Mouse (Mus musculus) heart, adult 11 months (tissue): ENCODE measurements around the gene Slco1b2.
A peak's percentile ranks its signal among the peaks of the same experiment; 100 is the strongest.
"Not testable (repeated sequence)": the region's sequence is repeated elsewhere in the genome, so short reads cannot be mapped to it uniquely, and the experiment has no call there.

Experiments
- DNase-seq: peaks from one replicate; pipeline ENCODE4 v3.0.0; 2022

The Slco1b2 gene

DNA sequence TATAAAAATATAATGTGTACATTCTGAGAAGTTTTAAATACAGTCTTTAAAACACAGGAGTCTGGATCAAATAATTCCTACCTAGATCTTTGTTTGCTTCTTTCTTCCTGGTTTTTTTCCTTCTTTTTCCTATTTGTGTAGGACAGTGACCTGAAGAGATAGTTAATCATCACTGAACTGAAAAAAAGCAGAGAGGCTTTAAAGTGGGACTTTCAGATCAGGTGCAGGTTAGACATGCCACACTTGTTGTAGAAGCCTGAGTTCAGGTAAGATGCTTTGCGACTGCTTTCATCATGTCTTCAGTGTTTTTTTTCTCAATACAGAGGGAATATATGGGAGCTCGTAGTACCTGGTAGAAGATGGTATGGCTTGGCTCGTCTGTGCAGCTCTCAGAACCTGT is at the start of gene Slco1b2:
Gene Slco1b2, plus strand, starts transcription at position 228 of the 400 bp plus-strand sequence.
- DNase-seq = no peak

GRCm38 (mm10) chr6:141584791-141585403 is 44.4 kb upstream of the Slco1b2 start:
- no peak for DNase-seq

GRCm38 (mm10) chr6:141590002-141590401 is 39.3 kb upstream of the Slco1b2 start:
- DNase-seq = no peak

DNA sequence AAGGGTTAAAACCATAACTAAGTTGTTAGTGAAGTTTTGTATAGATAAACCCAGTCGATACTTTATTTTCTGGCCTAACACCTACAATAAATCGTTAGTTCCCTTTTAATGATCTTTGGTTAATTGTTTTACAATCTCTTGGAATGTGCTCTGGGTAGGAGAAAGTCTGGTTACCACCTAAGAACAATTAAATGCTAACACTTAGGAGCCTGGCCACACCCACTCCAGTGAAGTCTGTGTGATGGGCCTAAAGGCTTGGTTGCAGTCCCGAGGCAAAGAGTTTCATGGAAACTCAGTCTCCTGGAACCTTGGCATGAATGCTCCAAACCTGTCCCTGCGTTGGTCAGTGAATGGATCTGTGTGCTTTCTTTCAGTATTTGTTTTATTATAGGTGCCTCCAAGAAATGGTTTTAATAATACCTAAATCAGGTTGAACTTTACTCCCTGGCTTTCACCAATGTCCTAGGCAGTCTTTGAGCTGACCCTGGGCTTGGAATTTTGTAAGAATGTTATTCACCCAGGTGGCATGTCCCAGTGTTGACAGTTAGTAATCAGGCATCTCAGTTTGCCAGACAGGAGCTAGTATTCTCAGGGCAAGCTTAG is 38.6 kb upstream of the Slco1b2 start:
- not testable (repeated sequence) for DNase-seq

GRCm38 (mm10) chr6:141596081-141596480 is 33.2 kb upstream of the Slco1b2 start:
- no peak for DNase-seq

DNA sequence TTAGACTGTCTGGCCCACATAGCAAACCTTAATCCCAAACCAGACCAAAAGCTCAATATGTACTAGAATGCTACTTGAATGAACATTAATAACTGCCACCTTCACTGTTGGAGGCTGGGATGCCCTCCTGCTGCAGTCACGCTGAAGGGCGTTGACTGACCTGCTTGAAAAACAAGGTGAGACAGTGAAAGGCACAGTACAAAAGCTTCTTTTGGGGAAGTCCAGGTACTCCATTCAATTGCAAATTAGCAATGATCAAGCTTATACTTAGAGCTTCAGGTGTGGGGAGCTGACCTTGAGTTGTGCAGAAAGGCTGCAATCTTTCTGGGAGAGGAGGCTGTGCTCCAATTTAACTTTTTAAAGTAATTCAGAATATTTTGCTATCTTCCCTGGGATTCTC is 32.3 kb upstream of the Slco1b2 start:
- no peak for DNase-seq

- peak; percentile 58 for DNase-seq
Measured at GRCm38 (mm10) chr6:141600940-141601339, 28.4 kb upstream of the Slco1b2 start.

- no peak for DNase-seq
Measured at GRCm38 (mm10) chr6:141610702-141611260, 18.5 kb upstream of the Slco1b2 start.

DNA sequence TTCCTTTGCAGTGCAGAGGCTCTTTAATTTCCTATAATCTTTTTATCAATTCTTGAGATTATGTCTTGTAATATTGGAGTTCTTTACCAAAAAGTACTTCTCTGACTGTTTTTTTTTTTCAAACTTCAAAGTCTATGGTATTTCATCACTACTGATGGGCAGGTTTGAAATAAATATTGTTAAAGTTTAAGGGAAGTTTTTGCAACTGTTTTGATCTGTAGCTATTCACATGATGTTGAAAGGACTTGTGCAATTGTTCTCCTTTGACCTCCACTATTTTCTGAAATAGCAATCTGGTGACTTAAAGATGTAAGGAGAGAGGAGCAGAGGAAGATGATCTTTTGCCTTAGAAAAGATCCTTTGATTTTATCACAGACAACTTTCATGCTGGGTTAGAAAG is 15.3 kb upstream of the Slco1b2 start:
- DNase-seq = no peak

DNA sequence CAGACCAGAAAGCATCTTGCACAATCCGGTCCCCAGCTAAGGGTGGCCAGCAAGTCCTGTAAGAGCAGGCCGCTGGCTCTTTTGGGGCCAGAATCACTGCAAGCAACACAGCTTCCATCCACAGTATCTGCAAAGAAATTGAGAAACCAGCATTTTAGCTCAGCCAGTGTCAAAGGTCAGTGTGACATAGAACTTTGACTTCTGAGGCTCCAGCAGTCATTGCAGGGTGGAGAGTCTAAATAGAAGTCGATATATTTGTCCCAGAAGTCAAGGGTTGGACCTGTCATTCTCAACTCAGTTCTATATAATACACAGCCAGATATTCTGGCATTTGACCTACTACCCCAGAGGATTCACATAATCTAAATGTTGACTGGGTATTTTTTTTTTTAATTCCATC is 14.0 kb upstream of the Slco1b2 start:
- DNase-seq = no peak

DNA sequence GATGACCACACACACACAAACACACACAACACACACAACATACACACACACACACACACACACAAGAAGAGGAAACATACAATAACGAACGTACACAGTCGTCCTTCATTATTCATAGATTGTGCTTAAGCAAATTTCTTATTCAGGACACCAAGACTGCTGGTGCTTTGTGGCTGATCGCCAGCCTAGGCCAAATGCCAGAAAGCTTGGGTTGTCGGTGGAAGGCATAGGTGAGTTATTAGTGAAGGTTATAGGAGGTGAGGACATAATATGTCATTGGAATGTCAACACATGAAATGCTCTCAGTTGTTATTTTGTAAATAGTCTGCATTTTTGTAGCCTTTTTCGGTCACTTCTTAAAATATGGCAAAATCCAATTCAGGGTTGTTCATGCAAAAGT is 3.6 kb downstream of the Slco1b2 start:
- no peak for DNase-seq

DNA sequence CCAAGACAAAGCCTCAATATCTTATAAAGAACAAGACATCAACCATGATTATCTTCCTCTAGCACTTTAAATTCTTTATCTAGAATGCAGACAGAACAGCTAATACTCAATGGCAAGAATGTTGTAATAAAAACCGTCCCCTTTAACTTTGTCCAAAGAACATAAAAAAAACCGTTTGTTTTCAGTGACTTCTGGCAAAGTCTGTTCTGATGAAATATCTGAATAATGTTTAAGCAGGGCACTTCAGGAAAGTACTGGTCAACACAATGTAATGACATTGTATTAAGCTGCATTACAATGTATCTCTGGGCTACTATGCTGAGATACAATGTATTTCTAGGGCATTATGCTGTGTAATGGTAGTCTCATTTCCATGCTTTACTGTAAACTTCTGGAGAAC is 5.9 kb downstream of the Slco1b2 start:
- DNase-seq = no peak

GRCm38 (mm10) chr6:141640639-141641038 is 11.3 kb downstream of the Slco1b2 start:
- no peak for DNase-seq

DNA sequence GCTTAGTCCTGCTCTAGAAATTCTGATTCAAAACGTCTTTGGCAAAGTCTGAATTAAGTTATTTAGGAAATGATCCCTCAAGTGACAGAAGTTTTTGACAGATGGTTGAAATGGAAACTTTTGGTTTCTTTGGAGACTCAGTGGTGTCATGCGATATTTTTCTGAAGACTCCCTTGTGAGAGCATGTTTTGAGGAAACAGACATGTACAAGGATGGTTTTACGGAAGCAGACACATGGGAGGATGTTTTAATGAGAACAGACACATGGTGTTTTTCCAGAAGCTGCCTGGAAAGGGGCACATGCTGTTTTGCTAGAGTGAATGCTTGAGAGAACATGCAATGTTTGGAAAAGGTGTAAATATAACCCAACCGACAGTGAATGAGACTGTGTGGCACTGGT is 57.7 kb downstream of the Slco1b2 start:
- DNase-seq = no peak

DNA sequence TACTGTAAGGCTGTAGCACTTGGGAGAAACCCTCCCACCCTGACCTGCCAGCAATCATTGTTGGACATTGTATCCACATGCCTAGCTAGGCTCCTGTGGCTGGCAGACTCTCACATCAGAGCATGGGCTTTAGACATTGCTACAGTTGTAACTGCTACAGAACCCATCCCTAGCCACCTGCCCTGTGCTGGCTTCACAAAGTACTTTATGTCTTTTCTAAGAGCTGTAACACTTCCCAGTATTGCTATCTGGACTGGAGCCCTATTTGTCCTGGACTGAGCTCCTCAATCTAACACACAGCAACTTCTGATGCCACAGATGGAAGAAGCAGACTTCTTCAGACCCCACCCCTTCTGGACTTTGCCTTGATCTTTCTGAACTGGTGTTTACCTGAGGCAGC is 61.9 kb downstream of the Slco1b2 start:
- no peak for DNase-seq
